Mouse (Mus musculus): Measurements from ENCODE around the gene Nt5c3.
A peak's percentile ranks its signal among the peaks of the same experiment; 100 is the strongest.

Gene Nt5c3

GRCm38 (mm10) chr6:56923726-56924707, at the start of gene Nt5c3, which contains the start of gene Vmn1r4:
Gene Nt5c3, minus strand, starts transcription at chr6:56923932.
Gene Vmn1r4, plus strand, starts transcription at chr6:56924015.
- peak; percentile 89 to 91 for DNase-seq (ENCODE audit: low spot score in 2 of 2)

- DNase-seq (ENCODE audit: low spot score in 2 of 2): no peak
Measured at GRCm38 (mm10) chr6:56969973-56970372, 46.2 kb upstream of the Nt5c3 start, which contains the start of gene Vmn1r5. Gene Vmn1r5, plus strand, starts transcription at chr6:56970273.

GRCm38 (mm10) chr6:56956436-56956835, 32.7 kb upstream of the Nt5c3 start:
- no peak for DNase-seq (ENCODE audit: low spot score in 2 of 2)

GRCm38 (mm10) chr6:56934366-56934765, 10.6 kb upstream of the Nt5c3 start:
- no peak for DNase-seq (ENCODE audit: low spot score in 2 of 2)

DNA sequence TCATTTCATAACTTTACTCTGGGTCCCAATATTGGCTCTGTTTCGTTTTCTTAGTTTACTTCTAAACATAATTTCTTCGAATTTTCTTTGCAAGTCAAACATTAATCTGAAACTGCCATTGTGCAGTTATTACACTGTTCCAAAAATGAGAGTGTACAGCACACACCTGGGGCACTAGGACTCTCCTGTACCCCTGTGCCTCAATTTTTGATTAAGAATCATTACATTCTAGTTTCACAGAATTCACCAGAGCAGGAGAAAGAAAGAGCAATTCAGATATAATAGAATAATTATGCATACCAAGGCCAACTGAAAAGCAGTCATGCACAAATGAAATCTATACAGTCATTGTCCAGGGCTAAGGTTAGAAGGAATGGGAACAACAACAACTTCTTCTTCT, 8.7 kb upstream of the Nt5c3 start:
- DNase-seq (ENCODE audit: low spot score in 2 of 2): no peak

- DNase-seq (ENCODE audit: low spot score in 2 of 2): no peak
Measured at GRCm38 (mm10) chr6:56931648-56932415, 8.1 kb upstream of the Nt5c3 start.

DNA sequence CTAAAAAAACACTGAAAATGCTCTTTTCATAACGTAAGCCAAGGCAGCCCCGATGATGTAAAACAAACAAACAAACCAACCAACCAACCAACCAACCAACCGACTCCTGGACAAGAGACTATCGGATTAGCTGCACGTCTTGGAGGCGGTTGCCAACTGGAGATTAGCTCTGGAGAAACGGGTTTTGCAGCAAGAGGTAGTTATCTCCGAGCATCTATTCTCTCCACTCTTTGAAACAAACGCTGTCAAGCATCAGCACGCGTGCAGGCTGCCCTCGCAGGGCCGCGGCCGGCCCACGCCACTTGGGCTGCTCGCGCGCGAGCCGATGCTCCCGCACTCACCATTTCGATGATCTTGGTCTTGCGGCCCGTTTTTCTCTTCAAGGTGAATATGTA, 404 bp downstream of the Nt5c3 start:
- DNase-seq (ENCODE audit: low spot score in 2 of 2): peak; percentile 50 to 55

GRCm38 (mm10) chr6:56920222-56921092, 3.3 kb downstream of the Nt5c3 start:
- DNase-seq (ENCODE audit: low spot score in 2 of 2): no peak

DNA sequence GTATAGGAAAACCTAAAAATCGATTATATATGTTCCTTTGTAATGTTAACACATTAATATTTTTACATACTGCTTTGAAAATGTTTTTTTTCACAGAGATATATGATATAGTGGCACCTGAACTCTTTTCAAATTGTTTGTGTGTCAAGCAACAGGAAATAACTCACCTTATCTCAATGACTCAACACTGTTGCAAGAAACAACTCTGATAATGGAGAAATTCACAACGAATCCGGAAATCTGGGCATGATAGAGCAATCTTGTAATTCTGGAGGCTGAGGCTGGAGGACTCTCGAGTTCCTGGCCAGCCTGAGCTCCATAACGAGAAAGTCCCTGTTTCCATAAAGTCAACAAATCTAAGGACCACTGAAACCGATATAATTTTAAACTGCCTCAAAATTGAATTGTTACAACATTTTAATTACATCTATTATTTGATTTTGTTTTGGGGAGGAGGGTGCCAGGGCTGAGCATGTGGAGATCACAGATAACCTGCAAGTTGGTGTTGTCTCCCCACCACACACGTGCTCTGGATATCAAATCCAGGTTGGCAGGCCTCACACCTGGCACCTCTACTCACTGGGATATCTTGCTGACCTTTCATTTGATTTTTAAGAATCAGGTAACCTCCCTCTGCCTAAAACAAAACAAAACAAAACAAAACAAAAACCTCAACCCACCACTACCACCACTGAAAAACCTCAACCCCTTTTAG, 4.2 kb downstream of the Nt5c3 start:
- DNase-seq (ENCODE audit: low spot score in 2 of 2): no peak

- DNase-seq (ENCODE audit: low spot score in 2 of 2): no peak
Measured at GRCm38 (mm10) chr6:56917578-56918368, 6.0 kb downstream of the Nt5c3 start.

DNA sequence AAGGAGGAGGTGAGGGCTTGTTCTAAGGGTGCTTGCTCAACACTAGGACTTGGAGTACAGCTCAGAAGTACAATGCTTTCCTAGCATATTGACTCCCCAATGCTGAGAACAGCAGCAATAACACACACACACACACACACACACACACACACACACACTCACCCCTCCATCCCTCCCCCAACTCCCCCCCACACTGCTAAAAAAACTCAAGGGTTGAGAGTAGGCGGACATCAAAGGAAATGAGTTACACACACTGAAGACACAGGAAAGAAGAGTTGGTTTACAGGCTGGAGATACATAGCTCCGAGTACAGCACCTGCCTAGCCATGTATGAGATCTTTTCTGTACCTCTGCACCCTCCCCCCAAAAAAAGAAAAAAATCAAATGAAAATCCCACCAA, 7.5 kb downstream of the Nt5c3 start:
- DNase-seq (ENCODE audit: low spot score in 2 of 2): no peak

DNA sequence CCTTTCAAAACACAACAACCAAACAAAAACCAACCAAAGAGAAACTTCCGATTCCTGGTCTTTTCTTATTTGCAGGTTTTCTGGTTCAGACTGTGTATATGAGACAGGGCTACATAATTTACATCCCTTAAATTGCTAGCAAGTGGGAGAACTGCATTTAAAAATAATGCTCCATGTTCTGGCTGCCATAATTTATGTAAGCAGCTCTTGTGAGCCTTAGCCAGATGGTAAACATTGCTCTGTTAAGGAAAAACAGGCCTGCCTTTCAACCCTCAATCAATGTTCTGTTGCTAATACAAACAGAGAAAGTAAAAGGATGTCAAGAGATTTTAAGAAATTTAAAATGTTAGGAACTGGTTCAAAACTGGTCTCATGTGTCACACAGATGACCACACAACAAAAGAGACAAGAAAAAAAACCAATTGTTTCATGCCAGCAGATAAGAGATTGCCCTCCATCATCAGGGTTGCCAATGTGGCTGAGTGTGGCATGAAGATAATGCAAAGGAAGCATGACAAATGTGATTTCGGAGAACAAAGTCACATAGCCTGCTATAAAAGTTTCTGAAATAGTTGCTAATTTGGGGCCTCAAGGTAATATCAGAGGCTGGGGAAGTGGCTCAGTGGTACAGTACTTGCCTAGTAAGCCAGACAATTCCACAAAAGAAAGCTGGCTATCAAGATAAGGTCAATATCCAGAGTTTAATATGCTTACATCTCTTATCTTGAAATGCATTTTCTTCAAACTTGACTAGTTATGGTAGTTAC, 10.5 kb downstream of the Nt5c3 start:
- DNase-seq (ENCODE audit: low spot score in 2 of 2): no peak

GRCm38 (mm10) chr6:56910910-56911309, 12.8 kb downstream of the Nt5c3 start:
- DNase-seq (ENCODE audit: low spot score in 2 of 2): no peak

GRCm38 (mm10) chr6:56908912-56909311, 14.8 kb downstream of the Nt5c3 start:
- peak; percentile 52 to 62 for DNase-seq (ENCODE audit: low spot score in 2 of 2)

- DNase-seq (ENCODE audit: low spot score in 2 of 2): no peak
Measured at GRCm38 (mm10) chr6:56908397-56908796, 15.3 kb downstream of the Nt5c3 start.

DNA sequence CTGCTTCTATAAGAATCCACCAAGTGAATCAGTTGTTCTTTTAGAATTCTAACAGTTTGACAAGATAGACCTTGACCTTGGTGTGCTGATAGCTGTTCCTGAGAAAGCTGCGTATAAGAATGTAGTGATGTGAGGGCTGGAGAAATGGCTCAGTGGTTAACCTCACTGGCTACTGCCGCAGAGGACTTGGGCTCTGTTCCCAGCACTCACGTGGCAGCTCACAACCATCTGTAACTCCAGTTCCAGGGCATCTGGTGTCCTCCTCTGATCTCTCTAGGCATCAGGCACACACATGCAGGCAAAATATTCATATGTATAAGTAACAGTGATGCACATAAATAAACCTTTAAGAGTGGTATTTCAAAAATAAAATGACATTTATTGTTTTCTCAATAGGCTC, 15.8 kb downstream of the Nt5c3 start:
- DNase-seq (ENCODE audit: low spot score in 2 of 2): no peak

- no peak for DNase-seq (ENCODE audit: low spot score in 2 of 2)
Measured at GRCm38 (mm10) chr6:56906121-56906846, 17.4 kb downstream of the Nt5c3 start.

DNA sequence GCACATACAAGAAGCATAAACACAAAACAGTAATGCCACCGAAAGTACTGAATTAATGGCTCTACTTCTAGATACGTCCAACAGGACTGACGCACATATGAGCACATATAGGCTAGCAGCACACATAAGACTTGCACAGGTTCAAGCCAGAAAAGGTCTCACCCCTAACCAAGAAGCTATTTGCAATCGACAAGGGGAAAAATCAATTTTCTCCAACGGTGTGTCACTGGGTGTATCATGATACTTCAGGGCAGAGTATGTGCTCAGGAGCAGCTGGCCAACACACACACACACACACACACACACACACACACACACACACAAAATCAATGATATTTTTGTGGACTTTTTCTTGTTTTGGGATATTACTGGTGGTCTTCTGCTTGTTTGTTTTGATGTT, 18.2 kb downstream of the Nt5c3 start:
- DNase-seq (ENCODE audit: low spot score in 2 of 2): no peak

DNA sequence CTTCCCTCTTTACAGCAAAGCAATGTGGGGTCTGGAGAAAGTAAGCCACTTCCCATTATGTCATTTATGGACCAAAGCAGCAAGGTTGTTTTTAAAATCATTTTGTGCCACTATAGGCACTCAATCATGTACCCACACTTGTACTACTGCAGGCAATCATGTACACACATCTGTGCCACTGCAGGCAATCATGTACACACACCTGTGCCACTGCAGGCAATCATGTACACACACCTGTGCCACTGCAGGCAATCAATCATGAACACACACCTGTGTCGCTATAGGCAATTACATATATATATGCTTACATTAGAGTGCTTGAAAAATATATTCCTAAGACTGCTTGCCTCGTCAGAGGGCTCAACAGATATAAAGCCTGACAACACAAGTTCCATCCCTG, 18.8 kb downstream of the Nt5c3 start:
- no peak for DNase-seq (ENCODE audit: low spot score in 2 of 2)

Measured in urinary bladder, postnatal 36 days (tissue).